Mouse (Mus musculus): ENCODE results near the gene Wdr34.
"Not testable (repeated sequence)": the region's sequence is repeated elsewhere in the genome, so short reads cannot be mapped to it uniquely, and the experiment has no call there.

Gene Wdr34

GRCm38 (mm10) chr2:30066046-30066901 lies 17.6 kb upstream of the Wdr34 start:
- DNase-seq = peak; percentile 95

GRCm38 (mm10) chr2:30064298-30064697 lies 15.6 kb upstream of the Wdr34 start:
- DNase-seq = no peak

- DNase-seq = no peak
Observed at GRCm38 (mm10) chr2:30063791-30064190, 15.1 kb upstream of the Wdr34 start.

DNA sequence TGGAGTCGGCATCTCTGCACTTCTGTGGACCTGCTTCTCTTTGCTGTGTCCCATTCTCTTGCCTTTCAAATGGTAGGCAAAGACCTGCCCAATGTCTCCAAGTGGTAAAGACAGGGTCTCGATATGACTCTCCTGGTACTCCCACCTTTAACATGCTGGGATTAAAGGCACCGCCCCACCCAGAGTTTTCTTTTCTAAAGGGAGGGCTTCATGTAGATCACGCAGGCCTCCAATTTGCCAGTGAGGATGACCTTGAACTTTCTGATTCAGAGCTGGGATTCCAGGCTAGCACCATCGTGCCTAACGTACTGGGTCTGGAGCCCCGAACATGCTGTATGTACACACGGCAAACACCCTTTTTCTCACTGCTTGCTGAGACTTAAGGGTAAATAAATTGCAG lies 14.6 kb upstream of the Wdr34 start:
- DNase-seq = no peak

- DNase-seq = peak; percentile 85
Observed at GRCm38 (mm10) chr2:30062249-30063093, 13.8 kb upstream of the Wdr34 start.

- peak; percentile 33 for DNase-seq
Observed at GRCm38 (mm10) chr2:30061215-30062166, 12.8 kb upstream of the Wdr34 start.

DNA sequence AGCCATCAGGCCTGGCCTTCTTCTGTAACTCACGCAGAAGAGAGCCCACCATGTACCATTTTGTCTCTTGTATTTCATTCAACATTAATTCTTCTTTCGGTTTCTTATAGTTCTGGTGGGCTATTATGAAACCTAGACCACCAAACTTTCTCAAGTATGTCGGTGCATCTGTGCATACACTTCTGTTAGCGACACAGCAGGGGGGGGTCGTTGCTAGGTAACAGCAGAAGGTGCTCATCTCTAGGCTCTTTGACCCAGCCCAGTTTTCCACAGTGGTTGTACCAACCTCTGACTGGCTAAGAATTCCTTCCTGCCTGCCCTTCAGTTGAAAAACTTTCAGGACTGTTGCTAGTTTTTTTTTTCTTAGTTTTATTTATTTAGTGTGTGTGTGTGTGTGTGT lies 9.7 kb upstream of the Wdr34 start:
- no peak for DNase-seq

- DNase-seq = no peak
Observed at GRCm38 (mm10) chr2:30057223-30057904, 8.7 kb upstream of the Wdr34 start, which contains the start of gene Set. Gene Set (plus strand): TSS chr2:30057378.

GRCm38 (mm10) chr2:30056736-30057135 lies 8.1 kb upstream of the Wdr34 start:
- no peak for DNase-seq

GRCm38 (mm10) chr2:30055310-30055709 lies 6.6 kb upstream of the Wdr34 start:
- not testable (repeated sequence) for DNase-seq

DNA sequence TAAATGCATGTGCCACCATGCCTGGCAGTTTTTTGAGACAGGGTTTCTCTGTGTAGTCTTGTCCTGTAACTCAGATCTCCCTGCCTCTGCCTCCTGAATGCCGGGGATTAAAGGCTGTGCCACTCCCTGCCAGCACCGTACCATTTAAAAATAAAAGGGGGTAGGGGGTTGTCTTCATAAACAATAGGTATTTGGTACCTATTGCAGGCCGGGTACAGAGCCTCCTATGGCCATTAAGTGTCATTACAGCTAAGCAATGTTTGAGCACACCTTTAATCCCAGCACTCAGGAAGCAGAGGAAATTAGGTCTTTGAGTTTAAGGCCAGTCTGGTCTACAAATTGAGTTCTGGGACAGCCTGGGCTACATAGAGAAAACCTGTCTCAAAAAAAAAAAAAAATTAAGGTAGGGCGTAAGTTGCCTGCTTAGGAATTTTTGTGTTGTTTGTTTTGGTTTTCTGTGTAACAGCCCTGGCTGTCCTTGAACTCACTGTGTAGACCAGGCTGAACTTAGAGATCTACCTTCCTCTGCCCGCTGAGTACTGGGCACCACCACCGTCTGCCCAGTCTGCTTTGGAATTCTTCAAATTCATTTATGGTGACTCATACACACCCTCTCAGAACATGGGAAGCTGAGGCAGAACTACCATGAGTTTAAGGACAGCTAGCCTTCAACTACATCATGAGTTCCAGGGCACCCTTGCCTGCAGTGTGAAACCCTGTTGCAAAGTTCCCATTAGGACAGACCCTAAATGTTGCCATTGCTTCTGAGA lies 3.5 kb upstream of the Wdr34 start:
- no peak for DNase-seq

DNA sequence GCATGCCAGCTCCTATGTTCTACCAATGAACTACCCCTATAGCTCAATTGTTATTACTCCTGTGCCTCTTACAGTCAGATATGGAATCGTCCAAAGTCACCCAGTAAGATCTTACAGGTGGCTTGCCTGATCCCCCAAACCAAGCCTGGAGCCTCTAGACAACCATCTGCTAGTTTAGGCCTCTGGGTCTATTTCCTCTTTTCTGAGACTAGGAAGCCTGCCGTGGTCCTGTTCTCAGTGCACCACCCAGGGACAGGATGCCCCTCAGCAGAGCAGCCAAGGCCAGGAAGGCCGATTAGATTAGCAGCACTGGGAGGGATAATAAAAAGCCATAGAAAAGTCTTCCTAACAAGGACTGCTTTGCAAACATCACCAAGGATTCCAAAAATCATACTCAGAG lies 1.1 kb upstream of the Wdr34 start:
- DNase-seq = no peak

DNA sequence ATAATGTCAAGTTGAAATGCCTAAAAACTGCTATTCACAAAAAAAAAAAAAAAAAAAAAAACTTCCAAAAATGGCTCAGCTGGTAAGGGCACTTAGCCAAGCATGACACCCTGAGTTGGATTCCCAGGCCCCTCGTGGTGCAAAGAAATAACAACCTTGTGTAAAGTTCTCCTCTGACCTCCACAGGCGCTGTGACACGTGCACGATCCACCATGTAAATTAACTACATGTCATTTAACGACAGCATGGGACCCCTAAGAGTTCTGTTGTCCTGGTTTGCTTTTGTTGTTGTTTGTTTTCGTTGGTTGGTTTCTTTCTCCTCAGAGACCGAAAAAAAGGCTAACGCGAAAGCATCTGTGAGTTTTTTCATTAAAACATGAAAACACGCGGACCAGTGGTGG lies 580 bp downstream of the Wdr34 start:
- DNase-seq = no peak

DNA sequence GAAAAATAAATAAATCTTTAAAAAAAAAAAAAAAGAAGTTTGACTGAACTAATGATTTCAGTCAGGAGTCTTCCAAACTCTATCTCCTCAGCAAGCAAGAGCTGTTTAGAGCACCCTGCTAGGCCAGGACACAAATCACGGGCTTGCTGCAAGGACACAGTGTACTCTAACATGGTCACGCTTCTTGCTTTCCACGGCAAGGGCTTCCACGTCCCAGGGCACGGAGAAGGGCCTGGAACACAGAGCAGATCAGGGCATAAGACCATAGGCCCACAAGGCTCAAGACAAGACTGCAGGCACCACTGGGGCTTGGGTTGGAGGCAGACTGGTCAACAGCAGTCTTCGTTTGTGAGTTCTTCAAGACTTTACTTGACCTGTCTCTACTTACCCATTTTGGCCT lies 1.6 kb downstream of the Wdr34 start:
- no peak for DNase-seq

- DNase-seq = no peak
Observed at GRCm38 (mm10) chr2:30044550-30044949, 4.1 kb downstream of the Wdr34 start.

GRCm38 (mm10) chr2:30042445-30042844 lies 6.2 kb downstream of the Wdr34 start:
- peak; percentile 83 for DNase-seq

GRCm38 (mm10) chr2:30039687-30040086 lies 9.0 kb downstream of the Wdr34 start:
- DNase-seq = no peak

GRCm38 (mm10) chr2:30038370-30038769 lies 10.3 kb downstream of the Wdr34 start:
- DNase-seq = no peak

- no peak for DNase-seq
Observed at GRCm38 (mm10) chr2:30037762-30038161, 10.9 kb downstream of the Wdr34 start.

- no peak for DNase-seq
Observed at GRCm38 (mm10) chr2:30032957-30033356, 15.7 kb downstream of the Wdr34 start.

- no peak for DNase-seq
Observed at GRCm38 (mm10) chr2:30032244-30032846, 16.3 kb downstream of the Wdr34 start.

Data from kidney, adult 18-20 months (tissue).